Mouse (Mus musculus) activated CD4-positive, CD25-positive, alpha-beta regulatory T cell (primary cell): ENCODE results near the gene Pcbp1. TPM values are rescaled to one million over a fixed set of nuclear protein-coding genes. Genes with fewer than 3 reads are reported as not detected.

Experiments
- polyA plus RNA-seq, 2 experiments: library from polyadenylated mRNA; unstranded; fragments of 100-300 nt; shearing (Covaris generic); gene quantifications; one replicate each; pipeline ENCODE4 v1.2.1; 2017

Gene Pcbp1
- 100 to 1,000 TPM; 257 to 306 TPM for polyA plus RNA-seq

GRCm38 (mm10) chr6:86526032-86526960 lies at the start of gene Pcbp1:
Pcbp1 (minus strand) TSS chr6:86526321.

Other genes with a start within 250 kb of the Pcbp1 start
- gene Fam136a, start 160.7 kb downstream of the Pcbp1 start, polyA plus RNA-seq = 10 to 100 TPM; 36.2 to 44.4 TPM
- gene Snrpg, start 155.0 kb downstream of the Pcbp1 start, polyA plus RNA-seq = 100 to 1,000 TPM; 334 to 421 TPM
- 1 to 10 TPM; 6.4 to 9.5 TPM for gene Pcyox1, start 129.2 kb downstream of the Pcbp1 start, polyA plus RNA-seq
- gene Tia1, start 122.1 kb downstream of the Pcbp1 start, polyA plus RNA-seq = 100 to 1,000 TPM; 101 to 121 TPM
- gene Gm44790, start 99.7 kb downstream of the Pcbp1 start, polyA plus RNA-seq = not detected
- 10 to 100 TPM; 36.8 to 37.2 TPM for gene C87436, start 87.9 kb downstream of the Pcbp1 start, polyA plus RNA-seq
- gene Asprv1, start 101.8 kb upstream of the Pcbp1 start, polyA plus RNA-seq = under 1 TPM; 0.18 to 0.31 TPM
- 100 to 1,000 TPM in 1 of 2 experiments, 10 to 100 TPM in 1; 77.5 to 102 TPM for gene Mxd1, start 142.8 kb upstream of the Pcbp1 start, polyA plus RNA-seq
- gene Snrnp27, start 158.2 kb upstream of the Pcbp1 start, polyA plus RNA-seq = 10 to 100 TPM; 86.5 to 87.0 TPM
- gene Gmcl1, start 207.1 kb upstream of the Pcbp1 start, polyA plus RNA-seq = 10 to 100 TPM; 49.5 to 56.6 TPM